Mouse (Mus musculus) lung, postnatal 0 days (tissue): ENCODE results near the gene Fat1.

Experiments
- CTCF ChIP-seq: IDR thresholded peaks from 2 replicates; pipeline ENCODE4 v1.5.1; 2016; ENCODE audit warnings: antibody characterized with exemption, mild to moderate bottlenecking
- EP300 ChIP-seq: IDR thresholded peaks from 2 replicates; pipeline ENCODE4 v1.6.1; 2016; ENCODE audit warnings: antibody characterized with exemption, mild to moderate bottlenecking, control low read depth

DNA sequence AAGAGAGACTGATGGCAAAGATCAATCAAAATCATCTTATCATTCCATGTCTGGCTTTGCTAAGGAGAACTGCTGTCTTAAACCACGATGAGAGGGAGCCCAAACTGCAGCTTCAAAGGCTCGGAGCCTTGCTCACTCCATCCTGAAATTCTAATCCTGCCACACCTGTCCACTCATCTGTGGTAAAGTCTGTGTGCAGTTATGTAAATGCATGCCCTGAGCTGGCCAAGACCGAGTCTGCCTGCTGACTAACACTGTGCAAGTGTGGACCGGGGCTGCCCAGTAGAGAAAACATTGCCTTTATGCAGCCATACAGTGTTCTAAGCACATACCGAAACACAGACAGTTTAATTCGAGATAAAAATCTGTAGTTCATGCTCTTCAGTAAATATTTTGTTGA, 40.6 kb upstream of the Fat1 start:
- no peak for TF ChIP-seq CTCF
- no peak for TF ChIP-seq EP300
